Mouse (Mus musculus) left cerebral cortex, adult 9 months (tissue): Measurements from ENCODE around the gene Arsb.
"Not testable (repeated sequence)": the region's sequence is repeated elsewhere in the genome, so short reads cannot be mapped to it uniquely, and the experiment has no call there.

Experiments used
- DNase-seq, 2 experiments: peaks; one replicate each; pipeline ENCODE4 v3.0.0; 2022; ENCODE audit warnings: low spot score in 2 of 2

Gene Arsb

DNA sequence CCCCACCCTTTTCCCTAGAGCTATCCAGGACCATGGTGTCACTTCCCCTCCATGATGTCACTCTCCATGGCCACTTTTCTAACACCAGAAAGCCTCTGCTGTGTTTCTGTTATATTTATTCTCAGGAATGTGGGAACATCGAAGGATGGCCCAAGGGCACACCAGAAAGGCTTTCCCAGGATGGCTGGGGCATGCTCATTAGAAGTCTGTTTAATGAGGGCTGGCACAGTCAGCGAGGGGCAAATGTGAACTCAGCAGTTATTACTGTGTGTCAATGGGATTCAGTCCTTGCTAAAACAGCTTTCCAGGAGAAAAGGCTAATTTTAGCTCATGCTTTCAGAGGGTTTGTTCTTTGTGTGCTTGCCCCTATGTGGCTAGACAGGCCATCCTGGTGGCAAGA is 213.1 kb downstream of the Arsb start:
- DNase-seq = no peak

- no peak for DNase-seq
These were observed 213.8 kb downstream of the Arsb start for GRCm38 (mm10) chr13:93985181-93985580.

DNA sequence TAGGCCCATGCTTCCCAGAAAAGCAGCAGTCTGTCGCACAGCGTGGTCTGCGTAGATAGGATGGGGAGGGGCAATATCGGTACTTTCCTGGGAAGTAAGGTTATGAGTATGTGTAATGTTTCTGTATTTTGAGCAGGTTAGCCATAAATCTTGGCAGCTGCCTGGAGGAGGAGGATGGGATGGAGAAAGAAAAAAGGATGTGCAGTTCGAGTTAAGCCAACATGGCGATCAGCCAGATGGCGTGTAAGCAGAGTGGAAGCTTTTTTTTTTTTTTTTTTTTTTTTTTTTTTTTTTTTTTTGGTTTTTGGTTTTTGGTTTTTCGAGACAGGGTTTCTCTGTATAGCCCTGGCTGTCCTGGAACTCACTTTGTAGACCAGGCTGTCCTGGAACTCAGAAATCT is 214.3 kb downstream of the Arsb start:
- DNase-seq = not testable (repeated sequence)

DNA sequence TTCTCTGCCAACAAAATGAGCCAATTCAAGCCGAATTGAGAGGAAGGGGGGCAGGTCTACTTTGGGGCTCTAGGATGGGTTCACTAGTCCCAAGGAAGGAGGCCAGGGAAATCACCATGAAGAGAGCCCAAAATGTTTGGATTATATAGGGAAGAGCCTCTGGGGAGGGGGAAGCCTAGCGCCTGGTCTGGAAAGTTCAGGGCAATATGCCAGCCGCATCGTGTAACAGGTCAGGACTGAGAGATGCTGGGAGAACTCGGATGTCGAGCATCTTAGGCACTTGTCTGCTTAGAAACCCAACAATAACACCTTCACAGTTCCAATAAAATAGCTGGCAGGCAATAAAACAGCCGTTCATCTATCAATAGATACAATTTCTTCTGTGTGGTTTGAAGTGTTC is 216.2 kb downstream of the Arsb start:
- DNase-seq = no peak

GRCm38 (mm10) chr13:93989208-93989607 is 217.8 kb downstream of the Arsb start:
- DNase-seq = no peak

- DNase-seq = no peak
These were observed 218.5 kb downstream of the Arsb start for GRCm38 (mm10) chr13:93989736-93990611.

GRCm38 (mm10) chr13:93990841-93991240 is 219.4 kb downstream of the Arsb start:
- no peak for DNase-seq

GRCm38 (mm10) chr13:93992342-93992882 is 221.0 kb downstream of the Arsb start:
- DNase-seq = no peak
